Mouse (Mus musculus): ENCODE measurements around the gene Ciapin1.

DNA sequence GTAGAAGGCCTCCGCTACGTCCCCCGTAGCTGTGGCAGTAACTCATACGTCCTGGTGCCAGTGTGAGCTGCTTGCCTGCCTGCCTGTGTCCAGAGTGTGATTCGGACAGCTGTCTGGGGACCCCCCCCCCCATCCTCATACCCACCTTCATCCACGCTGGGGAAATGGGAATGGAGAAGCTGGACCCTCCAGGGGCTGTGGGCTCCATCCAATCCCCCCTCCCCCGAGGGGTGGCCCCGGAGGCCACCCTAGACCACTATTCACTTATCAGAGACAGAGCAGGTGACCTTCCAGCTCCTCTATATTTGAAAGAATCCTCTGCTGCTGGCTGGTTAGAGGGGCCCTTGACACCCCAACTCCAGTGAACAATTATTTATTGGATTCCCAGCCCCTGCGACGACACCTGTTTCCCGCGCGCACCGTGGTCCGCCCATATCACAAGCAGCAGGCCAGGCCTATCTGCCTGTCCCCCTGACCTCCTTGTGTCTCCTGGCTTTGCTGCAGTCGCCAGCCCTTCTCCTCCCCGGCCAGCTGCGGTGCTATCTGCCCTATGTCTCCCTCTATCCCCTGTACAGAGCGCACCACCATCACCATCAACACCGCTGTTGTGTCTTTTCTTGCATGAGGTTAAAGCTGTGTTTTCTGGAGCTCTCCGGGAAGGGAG lies 57.5 kb downstream of the Ciapin1 start:
- TF ChIP-seq CTCF (IDR thresholded peaks at IDR 0.05; ENCODE audit: low read depth) (no peak), EP300 (IDR thresholded peaks at IDR 0.05; ENCODE audit: low read depth) (no peak)

All from heart, postnatal 0 days (tissue).